Mouse (Mus musculus): ENCODE measurements around the gene Zscan4f.
"Not testable (repeated sequence)": the region's sequence is repeated elsewhere in the genome, so short reads cannot be mapped to it uniquely, and the experiment has no call there.

DNA sequence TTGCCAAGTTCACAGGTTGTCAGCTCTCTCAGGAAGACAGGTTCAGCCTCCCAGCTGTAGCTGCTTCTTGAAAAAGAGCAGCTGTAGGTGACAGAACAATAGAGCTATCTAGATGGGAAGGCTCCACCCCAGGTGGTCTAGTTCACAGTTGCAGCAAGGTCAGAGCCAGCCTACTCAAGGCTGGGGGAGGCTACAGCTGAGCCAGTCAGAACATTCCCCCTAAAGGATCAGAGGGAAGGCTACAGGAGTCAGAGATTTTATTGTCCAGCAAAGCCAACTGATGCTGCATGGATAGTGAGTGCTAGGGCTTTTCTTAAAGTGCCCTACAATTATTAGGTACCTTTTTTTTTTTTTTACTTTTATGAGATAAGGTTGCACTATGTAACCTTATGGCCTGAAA, 13.1 kb upstream of the Zscan4f start:
- TF ChIP-seq CTCF (IDR thresholded peaks at IDR 0.05; ENCODE audit: low read depth, low read length); POLR2A (IDR thresholded peaks at IDR 0.05; ENCODE audit: insufficient read depth, low read length): not testable (repeated sequence)

Data from ES-Bruce4 (cell line).